Mouse (Mus musculus) thymus, adult 18-20 months (tissue): Measurements from ENCODE around the gene Cog7.

Source experiments
- DNase-seq, 2 experiments: peaks; one replicate each; pipeline ENCODE4 v3.0.0; 2022; ENCODE audit warnings: mixed read lengths in 2 of 2

The Cog7 gene

GRCm38 (mm10) chr7:121946196-121946595 is 35.3 kb downstream of the Cog7 start:
- DNase-seq = no peak

GRCm38 (mm10) chr7:121942371-121942770 is 39.1 kb downstream of the Cog7 start:
- no peak for DNase-seq

- no peak for DNase-seq
Measured at GRCm38 (mm10) chr7:121941640-121942039, 39.9 kb downstream of the Cog7 start.

- DNase-seq = no peak
Measured at GRCm38 (mm10) chr7:121941016-121941415, 40.5 kb downstream of the Cog7 start.

- DNase-seq = no peak
Measured at GRCm38 (mm10) chr7:121939729-121940128, 41.8 kb downstream of the Cog7 start.

- no peak for DNase-seq
Measured at GRCm38 (mm10) chr7:121939244-121939643, 42.3 kb downstream of the Cog7 start.

GRCm38 (mm10) chr7:121938124-121938891 is 43.2 kb downstream of the Cog7 start:
- DNase-seq = no peak

GRCm38 (mm10) chr7:121936861-121937630 is 44.5 kb downstream of the Cog7 start:
- DNase-seq = no peak

- no peak for DNase-seq
Measured at GRCm38 (mm10) chr7:121935906-121936794, 45.4 kb downstream of the Cog7 start.

- DNase-seq = peak; percentile 16 to 22
Measured at GRCm38 (mm10) chr7:121934346-121934745, 47.2 kb downstream of the Cog7 start.

GRCm38 (mm10) chr7:121933675-121934074 is 47.8 kb downstream of the Cog7 start:
- DNase-seq = no peak

GRCm38 (mm10) chr7:121931246-121931645 is 50.3 kb downstream of the Cog7 start:
- no peak for DNase-seq

- no peak for DNase-seq
Measured at GRCm38 (mm10) chr7:121927882-121928281, 53.6 kb downstream of the Cog7 start.

GRCm38 (mm10) chr7:121924361-121924760 is 57.1 kb downstream of the Cog7 start:
- DNase-seq = no peak

- DNase-seq = no peak
Measured at GRCm38 (mm10) chr7:121913944-121914343, 67.6 kb downstream of the Cog7 start.

GRCm38 (mm10) chr7:121912250-121912649 is 69.3 kb downstream of the Cog7 start:
- DNase-seq = no peak

- no peak for DNase-seq
Measured at GRCm38 (mm10) chr7:121906879-121907278, 74.6 kb downstream of the Cog7 start.

- DNase-seq = no peak
Measured at GRCm38 (mm10) chr7:121902757-121903411, 78.6 kb downstream of the Cog7 start.

GRCm38 (mm10) chr7:121899940-121900339 is 81.6 kb downstream of the Cog7 start:
- DNase-seq = no peak

GRCm38 (mm10) chr7:121899311-121899710 is 82.2 kb downstream of the Cog7 start:
- no peak for DNase-seq

- no peak for DNase-seq
Measured at GRCm38 (mm10) chr7:121896689-121897088, 84.8 kb downstream of the Cog7 start.

GRCm38 (mm10) chr7:121890636-121891360 is 90.7 kb downstream of the Cog7 start:
- no peak for DNase-seq
